Mouse (Mus musculus): ENCODE measurements around the gene Atp12a. TPM values are rescaled to one million over a fixed set of nuclear protein-coding genes. Genes with fewer than 3 reads are reported as not detected.

The Atp12a gene
- polyA plus RNA-seq, 1 experiment = not detected

- no peaks in the 10 kb centered on the region for H3K4me1 ChIP-seq (ENCODE audit: control insufficient read depth)
- TF ChIP-seq TAL1 (IDR thresholded peaks at IDR 0.05; ENCODE audit: low read length) = no peak
- H3K27me3 ChIP-seq (ENCODE audit: control insufficient read depth) = no peaks in the 10 kb centered on the region
- H3K4me3 ChIP-seq (replicated peaks) = no peak overlapping the region
- no peaks in the 10 kb centered on the region for H3K9me3 ChIP-seq (ENCODE audit: control insufficient read depth, low read length)
- no peaks in the 10 kb centered on the region for H3K36me3 ChIP-seq (ENCODE audit: control insufficient read depth)
These were observed 25.9 kb upstream of the Atp12a start for GRCm38 (mm10) chr14:56338882-56339442.

GRCm38 (mm10) chr14:56348704-56349103 is 16.2 kb upstream of the Atp12a start:
- no peak for TF ChIP-seq GATA1 (IDR thresholded peaks at IDR 0.05; ENCODE audit: low read length)
- TF ChIP-seq TAL1 (IDR thresholded peaks at IDR 0.05; ENCODE audit: low read length) = no peak
- H3K27me3 ChIP-seq (ENCODE audit: control insufficient read depth) = no peaks in the 10 kb centered on the region
- H3K4me3 ChIP-seq (replicated peaks) = no peak overlapping the region
- no peaks in the 10 kb centered on the region for H3K36me3 ChIP-seq (ENCODE audit: control insufficient read depth)
- no peaks in the 10 kb centered on the region for H3K9me3 ChIP-seq (ENCODE audit: control insufficient read depth, low read length)
- H3K4me1 ChIP-seq (ENCODE audit: control insufficient read depth) = no peaks in the 10 kb centered on the region

GRCm38 (mm10) chr14:56349541-56349940 is 15.3 kb upstream of the Atp12a start:
- Histone ChIP-seq H3K4me3 (replicated peaks) (no peak overlapping the region), H3K4me1 (ENCODE audit: control insufficient read depth) (no peaks in the 10 kb centered on the region), H3K36me3 (ENCODE audit: control insufficient read depth) (no peaks in the 10 kb centered on the region), H3K9me3 (ENCODE audit: control insufficient read depth, low read length) (no peaks in the 10 kb centered on the region), H3K27me3 (ENCODE audit: control insufficient read depth) (no peaks in the 10 kb centered on the region)
- TF ChIP-seq TAL1 (IDR thresholded peaks at IDR 0.05; ENCODE audit: low read length) (no peak), GATA1 (IDR thresholded peaks at IDR 0.05; ENCODE audit: low read length) (no peak)

- Histone ChIP-seq H3K4me3 (replicated peaks) (no peak overlapping the region), H3K4me1 (ENCODE audit: control insufficient read depth) (no peaks in the 10 kb centered on the region), H3K27me3 (ENCODE audit: control insufficient read depth) (no peaks in the 10 kb centered on the region), H3K36me3 (ENCODE audit: control insufficient read depth) (no peaks in the 10 kb centered on the region), H3K9me3 (ENCODE audit: control insufficient read depth, low read length) (no peaks in the 10 kb centered on the region)
- no peak for TF ChIP-seq TAL1 (IDR thresholded peaks at IDR 0.05; ENCODE audit: low read length)
- TF ChIP-seq GATA1 (IDR thresholded peaks at IDR 0.05; ENCODE audit: low read length) = no peak
These were observed 12.8 kb upstream of the Atp12a start for GRCm38 (mm10) chr14:56351959-56352660.

- no peaks in the 10 kb centered on the region for H3K27me3 ChIP-seq (ENCODE audit: control insufficient read depth)
- TF ChIP-seq TAL1 (IDR thresholded peaks at IDR 0.05; ENCODE audit: low read length) (no peak), GATA1 (IDR thresholded peaks at IDR 0.05; ENCODE audit: low read length) (no peak)
- no peaks in the 10 kb centered on the region for H3K4me1 ChIP-seq (ENCODE audit: control insufficient read depth)
These were observed 10.1 kb upstream of the Atp12a start for GRCm38 (mm10) chr14:56354803-56355202.

GRCm38 (mm10) chr14:56355396-56355795 is 9.5 kb upstream of the Atp12a start:
- Histone ChIP-seq H3K9me3 (ENCODE audit: control insufficient read depth, low read length) (no peaks in the 10 kb centered on the region), H3K4me1 (ENCODE audit: control insufficient read depth) (no peaks in the 10 kb centered on the region), H3K27me3 (ENCODE audit: control insufficient read depth) (no peaks in the 10 kb centered on the region), H3K4me3 (replicated peaks) (no peak overlapping the region), H3K36me3 (ENCODE audit: control insufficient read depth) (no peaks in the 10 kb centered on the region)
- TF ChIP-seq TAL1 (IDR thresholded peaks at IDR 0.05; ENCODE audit: low read length) = no peak
- TF ChIP-seq GATA1 (IDR thresholded peaks at IDR 0.05; ENCODE audit: low read length) = no peak

More at GRCm38 (mm10) chr14:56354803-56355202, 10.1 kb upstream of the Atp12a start:
- H3K36me3 ChIP-seq (ENCODE audit: control insufficient read depth) = no peaks in the 10 kb centered on the region
- no peak overlapping the region for H3K4me3 ChIP-seq (replicated peaks)
- no peaks in the 10 kb centered on the region for H3K9me3 ChIP-seq (ENCODE audit: control insufficient read depth, low read length)

GRCm38 (mm10) chr14:56356196-56356595 is 8.7 kb upstream of the Atp12a start:
- Histone ChIP-seq H3K36me3 (ENCODE audit: control insufficient read depth) (no peaks in the 10 kb centered on the region), H3K4me3 (replicated peaks) (no peak overlapping the region), H3K4me1 (ENCODE audit: control insufficient read depth) (no peaks in the 10 kb centered on the region), H3K27me3 (ENCODE audit: control insufficient read depth) (no peaks in the 10 kb centered on the region), H3K9me3 (ENCODE audit: control insufficient read depth, low read length) (no peaks in the 10 kb centered on the region)
- TF ChIP-seq TAL1 (IDR thresholded peaks at IDR 0.05; ENCODE audit: low read length) (no peak), GATA1 (IDR thresholded peaks at IDR 0.05; ENCODE audit: low read length) (no peak)

GRCm38 (mm10) chr14:56358422-56358821 is 6.4 kb upstream of the Atp12a start:
- H3K4me1 ChIP-seq (ENCODE audit: control insufficient read depth) = no peaks in the 10 kb centered on the region
- H3K9me3 ChIP-seq (ENCODE audit: control insufficient read depth, low read length) = no peaks in the 10 kb centered on the region
- H3K4me3 ChIP-seq (replicated peaks) = no peak overlapping the region
- H3K27me3 ChIP-seq (ENCODE audit: control insufficient read depth) = peaks cover 7% of the 10 kb centered on the region
- no peaks in the 10 kb centered on the region for H3K36me3 ChIP-seq (ENCODE audit: control insufficient read depth)
- TF ChIP-seq TAL1 (IDR thresholded peaks at IDR 0.05; ENCODE audit: low read length) (no peak), GATA1 (IDR thresholded peaks at IDR 0.05; ENCODE audit: low read length) (no peak)

GRCm38 (mm10) chr14:56359131-56359530 is 5.7 kb upstream of the Atp12a start:
- Histone ChIP-seq H3K27me3 (ENCODE audit: control insufficient read depth) (peaks cover 13% of the 10 kb centered on the region), H3K36me3 (ENCODE audit: control insufficient read depth) (no peaks in the 10 kb centered on the region), H3K9me3 (ENCODE audit: control insufficient read depth, low read length) (no peaks in the 10 kb centered on the region), H3K4me3 (replicated peaks) (no peak overlapping the region), H3K4me1 (ENCODE audit: control insufficient read depth) (no peaks in the 10 kb centered on the region)
- TF ChIP-seq GATA1 (IDR thresholded peaks at IDR 0.05; ENCODE audit: low read length) (no peak), TAL1 (IDR thresholded peaks at IDR 0.05; ENCODE audit: low read length) (no peak)

Data from erythroblast, embryonic 14.5 days (primary cell).